Mouse (Mus musculus) testis, postnatal 14 days (tissue): Measurements from ENCODE around the gene Nras.

ENCODE experiments used
- DNase-seq: peaks from one replicate; pipeline ENCODE4 v3.0.0; 2021; ENCODE audit warnings: low spot score

Gene Nras

GRCm38 (mm10) chr3:103058207-103059157, at the start of gene Nras:
Nras (plus strand) TSS chr3:103058285.
- DNase-seq = peak; percentile 95

GRCm38 (mm10) chr3:103017350-103017749, 40.7 kb upstream of the Nras start:
- DNase-seq = no peak

DNA sequence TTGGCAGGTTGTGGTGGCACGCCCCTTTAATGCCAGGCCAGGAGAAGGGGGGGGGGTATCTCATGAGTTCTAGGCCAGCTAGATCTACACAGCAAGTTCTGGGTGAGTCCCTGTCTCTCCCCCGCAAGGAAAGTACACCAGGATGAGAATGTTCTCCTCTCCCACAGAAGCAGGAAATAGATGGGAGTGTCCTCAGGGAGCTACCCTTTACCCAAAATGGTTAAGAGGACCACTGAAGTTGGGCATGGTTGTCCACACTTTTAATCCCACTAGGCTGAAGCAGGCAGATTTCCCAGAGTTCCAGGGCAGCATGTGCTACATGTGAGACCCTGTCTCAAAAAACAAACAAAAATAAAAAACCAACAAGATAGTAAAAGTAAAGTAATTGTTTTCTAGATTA, 38.6 kb upstream of the Nras start:
- no peak for DNase-seq

GRCm38 (mm10) chr3:103020249-103020942, 37.7 kb upstream of the Nras start, which contains the start of gene Csde1:
Csde1 (plus strand) TSS chr3:103020426.
- DNase-seq = peak; percentile 98

- peak; percentile 94 for DNase-seq
These were observed 37.0 kb upstream of the Nras start for GRCm38 (mm10) chr3:103020943-103021638.

DNA sequence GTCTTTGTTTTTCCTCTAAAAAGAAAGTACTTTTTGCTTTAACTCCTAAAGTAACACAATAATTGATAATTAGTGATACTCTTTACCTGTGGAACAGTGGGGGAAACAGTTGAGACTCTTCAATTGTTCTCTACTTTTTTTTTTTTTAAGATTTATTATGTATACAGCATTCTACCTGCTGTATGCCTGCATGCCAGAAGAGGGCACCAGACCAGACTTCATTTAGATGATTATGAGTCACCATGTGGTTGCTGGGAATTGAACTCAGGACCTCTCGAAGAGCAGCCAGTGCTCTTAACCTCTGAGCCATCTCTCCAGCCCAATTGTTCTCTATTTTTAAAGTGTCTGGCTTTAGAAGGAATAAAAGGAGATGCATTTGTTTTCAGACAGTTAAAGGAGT, 31.9 kb upstream of the Nras start:
- no peak for DNase-seq

GRCm38 (mm10) chr3:103040285-103040684, 17.8 kb upstream of the Nras start:
- no peak for DNase-seq

DNA sequence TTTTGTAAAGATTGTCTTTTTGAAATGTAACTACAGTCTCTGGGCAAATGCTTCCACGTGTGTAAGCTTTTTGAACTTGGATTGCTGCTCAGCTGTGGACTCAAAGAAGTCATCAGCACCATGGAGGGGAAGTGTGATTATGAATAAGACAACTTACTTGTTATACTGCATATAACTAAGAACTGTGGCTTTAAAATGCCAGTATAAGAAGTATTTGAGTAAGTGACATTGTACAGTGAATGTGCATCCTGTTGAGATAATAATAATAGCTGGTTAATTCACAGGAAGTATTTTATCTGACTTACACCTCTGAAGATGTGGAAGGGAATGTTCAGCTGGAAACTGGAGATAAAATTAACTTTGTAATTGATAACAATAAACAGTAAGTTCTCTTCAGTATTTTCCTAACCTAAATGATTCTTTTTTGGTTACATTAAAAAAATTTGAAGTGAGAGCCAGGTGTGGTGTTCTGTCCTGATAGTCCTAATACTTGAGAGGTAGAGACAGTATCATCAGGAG, 17.2 kb upstream of the Nras start:
- no peak for DNase-seq

- no peak for DNase-seq
These were observed 2.0 kb upstream of the Nras start for GRCm38 (mm10) chr3:103056016-103056595.

DNA sequence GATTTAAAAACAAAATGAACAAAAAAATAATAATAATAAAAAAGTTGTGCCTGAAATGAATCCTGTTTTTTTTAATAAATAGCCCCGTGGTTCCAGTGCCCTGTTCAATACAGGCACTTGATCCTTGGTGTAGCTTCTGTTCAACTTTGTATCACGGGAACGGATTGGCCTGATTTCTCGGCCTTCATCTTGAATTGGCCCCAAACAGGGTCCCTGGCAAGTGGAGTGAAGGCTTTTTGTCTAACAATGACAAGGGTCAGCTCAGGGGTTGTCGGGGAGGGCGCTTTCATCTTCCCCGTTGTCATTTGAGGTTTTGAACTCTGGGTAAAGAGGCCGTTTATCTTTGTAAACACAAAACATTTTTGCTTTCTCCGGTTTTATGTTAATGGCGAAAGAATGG, 333 bp upstream of the Nras start:
- no peak for DNase-seq

DNA sequence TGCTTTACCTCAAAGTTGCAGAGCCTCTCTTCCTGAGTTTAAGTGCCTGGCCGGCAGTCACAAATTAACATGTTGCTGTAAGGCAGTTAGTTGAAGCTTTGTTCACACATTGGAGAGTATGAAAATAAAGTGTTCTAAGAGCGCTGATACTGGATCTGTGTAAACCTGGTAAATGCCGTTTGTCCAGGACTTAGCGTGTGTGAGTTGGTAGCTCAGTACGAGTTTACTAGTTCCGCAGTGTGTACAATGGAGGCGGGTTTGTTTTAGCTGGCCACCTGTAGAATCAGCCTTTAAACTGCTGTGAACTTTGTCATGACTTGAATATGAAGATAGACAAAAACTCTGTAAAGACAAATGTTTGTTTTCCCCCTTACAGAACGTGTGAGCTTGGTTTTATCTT, 8.8 kb downstream of the Nras start:
- DNase-seq = no peak

- DNase-seq = no peak
These were observed 10.9 kb downstream of the Nras start for GRCm38 (mm10) chr3:103068971-103069370.

GRCm38 (mm10) chr3:103073771-103074170, 15.7 kb downstream of the Nras start, which contains the start of gene Ampd1:
Ampd1 (plus strand) TSS chr3:103074014.
- no peak for DNase-seq

GRCm38 (mm10) chr3:103075871-103076270, 17.8 kb downstream of the Nras start:
- DNase-seq = no peak

DNA sequence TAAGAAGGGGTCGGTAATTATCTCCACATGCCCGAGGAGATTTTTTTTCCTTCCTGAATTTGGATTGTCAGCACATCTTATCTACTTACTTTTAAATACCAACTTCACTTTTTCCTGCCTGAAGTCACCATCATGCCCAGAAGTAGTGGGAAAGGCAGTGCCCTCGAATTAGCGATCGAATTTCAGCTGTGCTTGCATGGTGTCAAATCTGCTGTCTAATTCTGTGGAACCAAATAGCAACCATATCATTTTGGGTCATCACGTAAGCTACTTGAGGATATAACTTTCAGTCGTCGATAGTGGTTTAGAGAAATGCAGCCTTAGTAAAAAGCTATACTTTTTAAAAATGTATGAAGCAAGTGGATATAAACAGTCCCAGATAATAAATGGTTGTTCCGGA, 18.4 kb downstream of the Nras start:
- DNase-seq = no peak

- no peak for DNase-seq
These were observed 21.2 kb downstream of the Nras start for GRCm38 (mm10) chr3:103079301-103079700.

DNA sequence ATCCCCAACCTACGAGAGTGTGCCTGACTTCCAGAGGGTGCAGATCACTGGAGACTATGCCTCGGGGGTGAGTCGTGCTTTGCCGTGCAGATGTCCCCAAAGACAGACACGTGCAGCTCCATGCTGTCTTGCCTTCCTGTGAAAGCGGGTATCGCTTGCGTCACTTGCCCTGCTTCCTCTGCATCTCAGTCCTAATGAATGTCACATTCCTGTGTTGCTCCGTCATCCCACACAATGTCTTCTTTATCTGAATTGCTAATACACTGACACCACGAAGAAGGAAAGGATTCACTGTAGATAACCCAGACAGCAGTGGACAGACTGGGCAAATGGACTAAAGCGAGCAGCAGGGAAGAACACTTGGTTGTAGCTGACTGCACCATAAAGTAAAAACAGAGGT, 23.0 kb downstream of the Nras start:
- no peak for DNase-seq

DNA sequence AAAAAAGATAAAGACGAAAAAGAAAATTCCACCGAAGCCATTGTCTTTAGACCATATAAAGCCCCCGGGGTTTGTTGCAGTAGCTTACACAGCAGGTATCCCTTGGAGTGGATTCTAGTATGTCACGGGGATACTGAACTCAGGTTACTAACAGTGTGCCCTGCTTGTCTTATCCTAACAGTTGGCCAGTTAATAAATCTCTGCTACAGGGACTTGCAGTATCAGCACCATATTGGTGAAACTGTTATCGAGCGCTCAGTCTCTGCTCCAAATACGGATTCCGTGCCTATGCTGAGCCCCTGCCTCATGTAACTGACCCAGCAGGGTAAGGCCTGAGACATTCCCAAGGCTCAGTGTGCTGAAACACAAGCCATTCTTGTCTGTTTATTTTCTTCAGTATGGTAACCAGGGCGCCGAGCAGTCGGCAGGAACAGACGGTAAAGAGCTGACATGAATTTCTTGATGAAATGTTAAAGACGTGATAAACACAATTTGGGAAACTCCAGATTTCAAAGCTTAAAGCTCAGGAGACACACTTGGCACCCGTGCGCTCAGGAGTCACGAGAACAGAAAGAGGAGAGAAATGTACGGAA, 23.9 kb downstream of the Nras start:
- no peak for DNase-seq

DNA sequence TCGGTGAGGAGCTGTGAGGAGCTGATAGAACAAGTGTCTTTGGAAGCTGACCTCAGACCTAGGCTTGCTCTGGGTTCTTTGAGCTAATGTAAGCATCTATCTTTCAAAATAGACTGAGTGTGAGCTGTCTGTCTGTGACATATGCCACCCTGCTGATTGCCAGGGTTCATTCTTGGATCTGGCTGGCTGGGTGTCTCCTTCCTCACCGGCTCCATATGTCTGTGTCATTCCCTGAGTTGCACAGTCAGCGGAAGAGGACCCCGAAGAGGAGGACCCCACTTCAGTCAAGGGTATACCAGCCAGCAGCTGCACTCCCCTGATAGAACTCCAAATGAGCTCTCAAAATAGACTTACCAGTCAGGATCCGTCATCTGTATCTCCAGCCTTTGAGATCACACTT, 24.7 kb downstream of the Nras start:
- DNase-seq = no peak

DNA sequence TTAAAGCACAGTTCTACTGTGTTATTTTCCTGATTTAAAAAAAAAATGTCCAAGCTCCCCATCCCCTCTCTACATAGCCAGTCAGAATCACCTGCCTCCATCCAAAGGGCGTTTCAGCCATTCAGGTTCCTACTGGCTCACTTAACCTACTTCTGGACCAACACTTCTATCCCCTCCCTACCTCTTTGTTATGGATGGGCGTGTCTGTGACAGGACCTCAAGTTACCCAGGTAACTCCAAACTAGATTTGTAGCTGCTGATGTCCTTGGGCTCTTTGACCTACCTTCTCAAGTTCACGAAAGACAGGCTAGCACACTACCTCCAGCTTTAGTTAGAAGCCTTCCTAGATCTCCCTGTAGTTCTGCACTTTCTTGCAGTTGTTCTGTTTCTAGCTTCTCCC, 27.9 kb downstream of the Nras start:
- no peak for DNase-seq

DNA sequence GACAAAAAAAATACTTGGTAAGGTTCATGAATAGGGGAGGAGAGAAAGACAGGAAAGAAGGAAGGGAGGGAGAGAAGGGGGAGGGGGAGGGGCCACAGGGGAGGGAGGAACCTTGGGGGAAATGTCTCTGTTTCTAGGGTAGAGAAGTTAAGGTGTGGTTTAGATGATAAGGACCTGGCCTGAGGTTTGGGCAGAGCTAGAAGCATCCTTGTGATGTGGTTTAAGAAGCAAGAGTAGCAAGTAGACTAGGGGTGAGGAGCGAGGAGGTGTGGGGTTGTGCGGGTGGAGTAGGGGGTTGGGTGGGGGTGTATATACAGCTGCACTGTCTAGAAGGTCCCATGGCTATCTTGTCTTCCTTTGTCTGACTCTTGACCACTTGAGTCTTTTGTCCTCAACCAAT, 33.7 kb downstream of the Nras start:
- DNase-seq = no peak

DNA sequence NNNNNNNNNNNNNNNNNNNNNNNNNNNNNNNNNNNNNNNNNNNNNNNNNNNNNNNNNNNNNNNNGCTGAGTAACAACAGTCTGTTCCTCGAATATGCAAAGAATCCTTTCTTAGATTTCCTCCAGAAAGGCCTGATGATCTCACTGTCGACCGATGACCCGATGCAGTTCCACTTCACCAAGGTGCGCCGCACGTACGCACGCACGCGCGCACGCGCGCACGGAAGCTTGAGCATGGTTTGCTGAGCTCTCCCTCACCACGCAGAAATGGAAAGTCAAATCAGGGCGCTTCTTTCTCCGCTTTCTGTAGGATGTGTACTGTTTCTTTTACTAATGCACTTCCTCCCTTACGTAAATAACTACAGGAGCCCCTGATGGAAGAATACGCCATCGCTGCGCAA, 40.6 kb downstream of the Nras start:
- peak; percentile 33 for DNase-seq
